Mouse (Mus musculus) kidney, embryonic 15.5 days (tissue): ENCODE results near the gene Phf1. TPM values are rescaled to one million over a fixed set of nuclear protein-coding genes. Genes with fewer than 3 reads are reported as not detected.
A peak's percentile ranks its signal among the peaks of the same experiment; 100 is the strongest.

Experiments
- ATAC-seq: fragments of 200-750 bp; cut with Nextera tagmentation; replicated peaks from 2 replicates; pipeline ENCODE4 v1.8.0; 2017; ENCODE audit warnings: moderate TSS enrichment; ENCODE audit not compliant: low FRiP score
- H3K27ac ChIP-seq: fragments of 300-500 bp; sonication (generic); 2 replicates; pipeline ENCODE4 v1.5.1; 2015; ENCODE audit warnings: mild to moderate bottlenecking, inconsistent platforms
- H3K27me3 ChIP-seq: fragments of 300-500 bp; sonication (generic); 2 replicates; pipeline ENCODE4 v1.6.1; 2015; ENCODE audit warnings: inconsistent platforms
- H3K36me3 ChIP-seq: fragments of 300-500 bp; sonication (generic); 2 replicates; pipeline ENCODE4 v1.6.1; 2015; ENCODE audit warnings: inconsistent platforms
- H3K4me1 ChIP-seq: fragments of 300-500 bp; sonication (generic); 2 replicates; pipeline ENCODE4 v1.6.1; 2015; ENCODE audit warnings: inconsistent platforms
- H3K4me2 ChIP-seq: fragments of 300-500 bp; sonication (generic); 2 replicates; pipeline ENCODE4 v1.6.1; 2015; ENCODE audit warnings: moderate library complexity, mild to moderate bottlenecking, inconsistent platforms
- H3K4me3 ChIP-seq: fragments of 300-500 bp; sonication (generic); replicated peaks from 2 replicates; pipeline ENCODE4 v1.5.1; 2015; ENCODE audit warnings: mild to moderate bottlenecking, inconsistent platforms
- H3K9ac ChIP-seq: fragments of 300-500 bp; sonication (generic); 2 replicates; pipeline ENCODE4 v1.6.1; 2015; ENCODE audit warnings: mild to moderate bottlenecking, inconsistent platforms
- H3K9me3 ChIP-seq: fragments of 300-500 bp; sonication (generic); replicated peaks from 2 replicates; pipeline ENCODE4 v1.6.1; 2016; ENCODE audit warnings: inconsistent platforms
- WGBS: fragments of 180-500 bp; shearing (Covaris S2); methylation state at CpG from one replicate; pipeline ENCODE4 v1.1.7; 2015; ENCODE audit warnings: mixed read lengths; 5-methylcytosine and 5-hydroxymethylcytosine counted together
- polyA plus RNA-seq: library from polyadenylated mRNA; unstranded; fragments of >200 nt; fragmentation: Nextera tagmentation; extraction: Ambion mirVana; gene quantifications from 2 replicates; pipeline ENCODE4 v1.2.1, GENCODE M21; 2015

Phf1 gene
- polyA plus RNA-seq, result 7.0 and 8.7 TPM in 2 replicates

DNA sequence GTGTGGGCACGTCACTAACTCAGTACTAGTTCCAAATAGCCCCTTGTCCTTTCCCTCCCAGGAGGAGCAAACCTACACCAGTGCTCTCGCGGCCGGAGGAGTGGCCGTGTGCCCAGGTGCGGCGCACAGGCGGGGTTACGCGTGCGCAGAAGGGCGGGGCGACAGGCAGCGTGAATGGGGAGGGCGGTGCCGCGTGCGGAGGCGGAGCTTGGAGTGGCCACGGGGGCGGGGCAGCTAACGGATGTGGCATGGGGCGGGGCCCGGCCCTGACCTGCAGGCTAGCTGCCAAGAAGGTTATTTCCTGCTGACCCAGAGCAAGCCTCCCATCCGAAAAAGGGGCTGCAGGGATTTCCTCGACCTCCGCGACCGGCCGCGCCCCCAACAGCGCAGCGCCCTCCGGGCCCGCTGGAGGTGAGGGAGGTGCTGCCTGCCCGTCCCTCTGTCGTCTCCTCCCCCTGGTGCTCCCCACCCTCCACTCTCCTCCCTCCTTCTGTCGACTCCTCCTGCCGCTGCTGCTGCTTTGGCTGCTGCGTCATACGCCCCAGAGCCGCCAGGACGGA lies at the start of gene Phf1:
Gene Phf1, plus strand, starts transcription at position 214 of the 560 bp plus-strand sequence.
- no peaks in the 10 kb centered on the region for H3K27me3 ChIP-seq
- H3K4me3 ChIP-seq, result peak within 1 kb of the TSS; percentile 75
- H3K4me1 ChIP-seq, result peaks cover 35% of the 10 kb centered on the region
- H3K36me3 ChIP-seq, result peaks cover 61% of the 10 kb centered on the region
- H3K9me3 ChIP-seq, result no peaks in the 10 kb centered on the region
- peak within 1 kb of the TSS; percentile 97 for H3K4me2 ChIP-seq
- H3K27ac ChIP-seq, result peak within 1 kb of the TSS; percentile 91
- peak within 1 kb of the TSS; percentile 81 for H3K9ac ChIP-seq
- under 1% methylated on average over 43 of the region's 43 CpGs for WGBS
- ATAC-seq, result peak; percentile 86

DNA sequence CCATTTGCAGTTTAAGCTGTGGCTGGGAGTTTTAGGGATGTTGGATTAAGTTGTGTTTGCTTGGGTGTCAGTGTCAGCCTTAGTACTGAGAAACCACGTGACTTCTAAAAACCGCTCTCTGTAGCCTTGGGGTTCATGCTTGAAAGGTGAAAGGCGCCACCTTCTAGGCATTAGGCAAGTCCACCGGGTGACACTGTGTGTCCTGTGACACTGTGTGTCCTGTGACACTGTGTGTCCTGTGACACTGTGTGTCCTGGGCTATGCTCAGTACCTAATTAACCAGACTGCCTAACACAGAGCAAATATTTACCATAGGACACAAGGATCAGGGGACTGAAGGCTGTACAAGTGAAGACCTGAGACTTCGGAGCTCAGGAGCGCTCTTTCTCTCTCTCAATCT lies 49.3 kb upstream of the Phf1 start:
- no peak overlapping the region for H3K4me3 ChIP-seq
- WGBS, result 76% methylated on average over 6 of the region's 6 CpGs

DNA sequence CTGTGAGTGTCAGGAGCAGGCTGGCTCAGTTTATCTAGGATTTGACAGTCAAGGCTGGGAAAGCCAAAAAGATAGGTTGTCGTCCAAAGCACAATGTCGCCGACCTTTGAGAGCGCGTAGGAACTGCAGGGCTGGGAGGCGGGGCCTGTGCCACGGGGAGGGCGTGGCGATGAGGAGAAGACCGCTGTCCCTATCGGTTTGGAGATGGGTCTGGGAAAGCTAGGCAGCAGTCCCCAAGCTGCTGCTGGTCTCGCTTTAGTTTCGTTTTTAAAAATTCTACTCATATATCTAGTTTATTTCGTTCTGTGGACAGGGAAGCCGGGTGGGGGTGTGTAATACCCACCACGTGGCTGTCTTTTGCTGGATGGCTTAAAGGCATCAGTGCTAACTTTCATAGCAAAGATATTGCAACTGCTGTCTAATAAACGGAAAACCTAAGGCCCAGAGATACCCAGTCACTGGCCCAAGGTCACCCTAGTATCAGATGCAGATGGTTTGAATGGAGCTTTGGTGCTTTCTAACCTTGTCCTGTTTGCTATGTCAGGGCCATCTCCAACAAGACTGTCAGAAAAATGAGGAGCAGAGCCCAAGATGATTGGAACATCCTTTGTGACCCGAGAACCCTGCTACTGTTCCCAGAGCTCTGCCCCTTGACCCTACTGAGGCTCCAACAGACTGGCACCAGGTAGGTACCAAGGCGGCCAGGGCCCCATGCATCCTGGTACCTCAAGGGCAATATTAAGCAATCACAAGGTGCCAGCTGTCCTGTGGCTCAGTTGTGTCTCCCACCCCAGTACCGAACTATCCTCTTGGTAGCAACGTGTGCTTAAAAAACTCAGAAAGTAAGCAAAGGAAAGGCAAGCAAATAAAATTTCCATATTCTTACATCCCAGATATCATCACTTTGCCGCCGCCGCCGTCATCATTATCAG lies 47.6 kb upstream of the Phf1 start:
- Histone ChIP-seq H3K4me3 (peak overlapping the region; percentile 49), H3K9ac (peak overlapping the region; percentile 37), H3K27me3 (peaks cover 28% of the 10 kb centered on the region), H3K4me1 (peaks cover 26% of the 10 kb centered on the region), H3K9me3 (no peaks in the 10 kb centered on the region), H3K27ac (peak overlapping the region; percentile 18; the same call in 1 of the 2 replicates), H3K4me2 (peak overlapping the region; percentile 80), H3K36me3 (no peaks in the 10 kb centered on the region)
- peak; percentile 79 for ATAC-seq
- 20% methylated on average over 25 of the region's 25 CpGs for WGBS

More for the DNA sequence above, 49.3 kb upstream of the Phf1 start:
- Histone ChIP-seq H3K27me3 (peaks cover 23% of the 10 kb centered on the region), H3K9ac (no peak overlapping the region), H3K9me3 (no peaks in the 10 kb centered on the region), H3K4me1 (peaks cover 26% of the 10 kb centered on the region), H3K4me2 (no peak overlapping the region), H3K36me3 (no peaks in the 10 kb centered on the region), H3K27ac (no peak overlapping the region)
- ATAC-seq, result no peak

DNA sequence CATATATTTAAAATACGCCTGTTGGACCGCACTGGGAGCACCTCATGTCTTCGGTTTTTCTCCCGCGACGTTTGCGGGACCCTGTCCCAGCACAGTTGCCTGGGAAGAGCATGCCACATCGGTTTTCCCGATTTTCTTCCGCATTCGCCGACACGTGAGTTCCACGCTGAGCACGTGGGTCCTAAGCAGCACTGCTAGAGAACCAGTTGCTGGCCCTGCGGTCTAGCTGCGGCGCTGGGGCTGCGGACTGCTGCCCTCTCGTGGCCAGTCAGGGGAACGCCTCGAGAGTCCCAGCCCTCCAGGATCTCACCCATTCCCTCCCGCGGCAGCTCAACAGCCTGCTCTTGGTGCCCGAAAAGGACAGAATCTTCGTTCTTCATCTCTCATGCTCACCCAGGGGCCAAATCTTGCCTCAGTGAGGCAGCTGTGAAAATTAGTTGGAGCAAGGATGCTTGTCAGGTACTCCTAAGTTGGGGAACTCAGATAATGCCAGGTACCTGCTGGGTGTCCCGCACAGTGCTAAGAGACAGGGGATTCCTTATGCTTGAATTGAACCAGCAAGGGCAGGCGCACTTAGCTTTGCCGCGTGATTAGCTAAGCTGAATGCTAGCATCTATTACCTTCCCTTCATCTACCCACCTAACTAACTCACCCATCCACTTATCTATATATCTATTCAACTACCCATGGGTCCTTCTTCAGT lies 46.7 kb upstream of the Phf1 start:
- H3K9me3 ChIP-seq, result no peaks in the 10 kb centered on the region
- 9% methylated on average over 30 of the region's 30 CpGs for WGBS
- peaks cover 34% of the 10 kb centered on the region for H3K27me3 ChIP-seq
- no peak overlapping the region for H3K27ac ChIP-seq
- ATAC-seq, result peak; percentile 85
- H3K4me1 ChIP-seq, result peaks cover 26% of the 10 kb centered on the region
- H3K9ac ChIP-seq, result peak overlapping the region; percentile 37; the same call in 1 of the 2 replicates
- H3K4me3 ChIP-seq, result peak overlapping the region; percentile 49
- peak overlapping the region; percentile 80 for H3K4me2 ChIP-seq
- no peaks in the 10 kb centered on the region for H3K36me3 ChIP-seq

DNA sequence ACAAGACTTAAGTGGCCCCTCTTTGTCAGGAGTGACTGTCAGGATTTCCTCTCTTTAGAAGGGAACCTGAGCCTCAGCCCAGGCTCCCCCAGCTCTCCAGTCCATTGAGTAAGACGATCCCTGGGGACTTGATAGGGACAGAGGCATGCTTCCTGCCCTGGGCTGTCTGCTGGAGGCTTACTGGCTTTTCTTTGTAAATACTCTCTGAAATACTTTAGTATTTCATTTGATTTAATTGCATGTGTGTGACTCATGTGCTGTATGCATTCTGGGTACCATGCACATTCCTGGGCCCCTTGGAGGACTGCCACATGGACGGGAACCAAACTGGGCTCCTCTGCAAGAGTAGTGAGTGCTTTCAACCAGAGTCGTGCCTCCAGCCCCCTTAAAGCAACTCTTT lies 44.9 kb upstream of the Phf1 start:
- Histone ChIP-seq H3K36me3 (no peaks in the 10 kb centered on the region), H3K4me3 (no peak overlapping the region), H3K4me2 (no peak overlapping the region), H3K9me3 (no peaks in the 10 kb centered on the region), H3K27me3 (peaks cover 36% of the 10 kb centered on the region), H3K4me1 (peaks cover 33% of the 10 kb centered on the region), H3K27ac (no peak overlapping the region), H3K9ac (no peak overlapping the region)
- no peak for ATAC-seq
- WGBS, result 24% methylated on average over 3 of the region's 3 CpGs

DNA sequence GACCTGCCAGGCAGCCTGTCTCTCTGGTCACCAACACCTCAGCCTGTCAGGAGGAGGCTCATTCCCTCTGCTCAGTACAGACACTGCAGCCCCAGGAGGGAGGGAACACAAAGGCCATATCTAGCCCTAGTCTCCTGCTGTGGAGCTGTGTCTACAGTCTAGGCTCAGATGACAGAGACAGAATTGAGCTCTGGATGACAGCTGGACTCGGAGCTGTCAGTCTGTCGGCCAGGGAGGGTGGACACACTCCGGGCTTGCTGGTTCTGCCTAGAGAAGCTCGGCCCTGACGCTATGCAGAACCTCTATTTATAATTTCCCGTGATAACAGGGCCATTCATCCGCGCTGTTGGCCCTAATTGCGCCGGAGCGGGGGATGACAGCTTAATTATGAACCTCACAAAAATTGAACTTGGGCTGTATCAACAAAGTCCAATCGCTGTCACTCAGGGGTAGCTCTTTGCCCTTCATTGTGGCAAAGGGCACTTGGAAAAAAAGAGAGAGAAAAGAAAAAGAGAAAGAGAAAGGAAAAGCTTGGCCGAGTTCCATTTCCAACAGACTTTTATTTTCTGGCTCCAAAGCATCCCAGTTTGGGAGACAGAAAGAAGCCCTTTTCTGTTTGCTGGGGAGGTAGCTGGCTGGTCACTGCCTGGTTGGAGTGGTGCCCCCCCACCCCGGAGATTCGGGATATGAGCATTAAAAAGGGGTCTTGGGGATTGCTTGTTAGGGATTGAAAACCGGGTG lies 40.0 kb upstream of the Phf1 start:
- Histone ChIP-seq H3K9me3 (no peaks in the 10 kb centered on the region), H3K27ac (no peak overlapping the region), H3K4me2 (peak overlapping the region; percentile 38), H3K4me1 (peaks cover 25% of the 10 kb centered on the region), H3K4me3 (peak overlapping the region; percentile 13), H3K9ac (peak overlapping the region; percentile 15; the same call in 1 of the 2 replicates), H3K36me3 (no peaks in the 10 kb centered on the region), H3K27me3 (peaks cover 22% of the 10 kb centered on the region; the same call in 1 of the 2 replicates)
- WGBS, result 47% methylated on average over 16 of the region's 16 CpGs
- ATAC-seq, result 0 out of 2 replicates have a peak, but pooled peaks have one; percentile 12

DNA sequence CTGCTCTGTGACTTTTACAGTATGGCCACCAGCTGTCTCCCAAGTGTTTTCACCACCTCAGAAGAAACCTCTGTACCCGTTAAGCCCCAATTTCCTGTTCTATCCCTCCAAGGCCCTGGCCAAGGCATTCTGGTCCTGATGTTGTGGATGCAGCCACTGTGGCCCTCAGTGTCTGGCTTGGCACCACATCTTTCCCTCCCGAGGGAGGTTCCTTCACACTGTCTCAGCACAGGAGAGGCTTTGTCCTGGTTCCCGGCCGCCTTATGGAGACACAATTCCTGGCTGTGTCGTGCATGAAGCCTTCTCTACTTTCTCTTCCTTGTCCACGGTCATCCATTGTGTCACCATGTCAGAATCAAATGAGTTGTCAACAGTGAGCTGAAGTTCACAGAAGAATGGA lies 39.4 kb upstream of the Phf1 start:
- peaks cover 23% of the 10 kb centered on the region for H3K4me1 ChIP-seq
- H3K4me2 ChIP-seq, result no peak overlapping the region
- H3K9me3 ChIP-seq, result no peaks in the 10 kb centered on the region
- 56% methylated on average over 6 of the region's 6 CpGs for WGBS
- no peak for ATAC-seq
- no peak overlapping the region for H3K9ac ChIP-seq
- no peak overlapping the region for H3K4me3 ChIP-seq
- H3K27ac ChIP-seq, result no peak overlapping the region
- no peaks in the 10 kb centered on the region for H3K36me3 ChIP-seq
- H3K27me3 ChIP-seq, result peaks cover 22% of the 10 kb centered on the region; the same call in 1 of the 2 replicates

DNA sequence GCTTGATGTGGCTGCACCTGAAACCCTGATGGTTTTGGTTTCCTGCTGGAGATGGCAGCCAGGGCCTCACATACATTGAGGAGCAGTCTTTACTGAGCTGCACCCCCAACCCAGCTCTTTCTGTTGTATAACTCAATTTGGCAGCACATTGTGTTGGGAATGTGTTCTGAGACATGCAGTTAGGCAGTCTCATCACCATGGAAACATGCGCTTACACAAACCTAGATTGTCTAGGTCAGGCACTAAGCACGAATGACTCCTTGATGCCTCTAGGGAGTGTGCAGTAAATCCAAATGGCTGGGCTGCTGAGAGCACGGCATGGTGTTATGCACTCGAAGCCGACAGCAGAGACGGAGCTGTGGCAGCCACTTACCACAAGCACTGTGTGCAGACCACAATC lies 38.5 kb upstream of the Phf1 start:
- no peaks in the 10 kb centered on the region for H3K36me3 ChIP-seq
- no peak overlapping the region for H3K4me3 ChIP-seq
- WGBS, result 59% methylated on average over 6 of the region's 6 CpGs
- H3K27me3 ChIP-seq, result peaks cover 19% of the 10 kb centered on the region; the same call in 1 of the 2 replicates
- H3K4me2 ChIP-seq, result no peak overlapping the region
- ATAC-seq, result no peak
- H3K9me3 ChIP-seq, result no peaks in the 10 kb centered on the region
- no peak overlapping the region for H3K27ac ChIP-seq
- no peak overlapping the region for H3K9ac ChIP-seq
- peaks cover 23% of the 10 kb centered on the region for H3K4me1 ChIP-seq

DNA sequence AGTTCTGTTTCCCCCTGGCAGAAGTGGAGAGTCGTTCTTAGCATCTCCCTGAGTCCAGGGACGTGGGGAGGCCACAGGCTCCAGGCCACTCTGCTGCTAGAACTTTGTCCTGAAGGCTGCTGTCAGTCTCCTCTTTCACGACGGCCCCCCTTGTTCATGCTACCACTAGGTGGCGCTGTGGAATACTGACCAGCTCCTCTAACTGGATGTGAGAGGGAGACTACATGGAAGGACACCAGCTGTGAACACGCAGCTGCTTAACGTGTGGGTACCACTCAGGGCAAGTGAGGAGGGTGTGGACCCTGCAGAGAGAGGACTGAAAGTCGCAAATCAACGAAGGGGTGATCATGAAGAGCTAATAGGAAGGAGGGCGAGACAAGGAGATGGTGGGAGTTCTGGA lies 37.3 kb upstream of the Phf1 start:
- no peak overlapping the region for H3K4me2 ChIP-seq
- H3K9ac ChIP-seq, result no peak overlapping the region
- no peak for ATAC-seq
- no peaks in the 10 kb centered on the region for H3K9me3 ChIP-seq
- H3K27ac ChIP-seq, result no peak overlapping the region
- no peak overlapping the region for H3K4me3 ChIP-seq
- WGBS, result 14% methylated on average over 10 of the region's 10 CpGs
- peaks cover 23% of the 10 kb centered on the region for H3K4me1 ChIP-seq
- 0 out of 2 replicates have a peak, but pooled peaks cover 14% of the 10 kb centered on the region for H3K27me3 ChIP-seq
- H3K36me3 ChIP-seq, result no peaks in the 10 kb centered on the region

DNA sequence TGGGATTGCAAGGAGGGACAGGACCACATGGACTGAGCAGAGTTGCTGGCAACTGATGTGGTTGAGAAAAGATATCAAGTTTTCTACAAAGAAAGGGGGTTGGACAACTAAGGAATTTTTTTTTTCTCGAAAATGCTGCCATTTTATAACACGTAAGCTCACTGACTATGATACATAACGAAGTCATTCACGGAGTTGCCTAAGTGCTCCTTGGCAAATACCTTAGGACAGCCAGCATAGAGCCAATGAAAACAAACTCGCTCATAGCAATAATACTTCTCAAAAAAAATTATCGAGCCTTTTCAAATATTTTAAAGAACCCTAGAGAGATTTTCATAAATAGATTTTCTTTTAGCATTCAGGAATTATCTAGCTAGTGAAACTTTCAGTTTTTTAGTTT lies 31.9 kb upstream of the Phf1 start:
- no peak overlapping the region for H3K4me2 ChIP-seq
- H3K4me1 ChIP-seq, result no peaks in the 10 kb centered on the region
- H3K27me3 ChIP-seq, result 0 out of 2 replicates have a peak, but pooled peaks cover 2% of the 10 kb centered on the region
- no peak overlapping the region for H3K27ac ChIP-seq
- no peaks in the 10 kb centered on the region for H3K36me3 ChIP-seq
- ATAC-seq, result no peak
- 77% methylated on average over 6 of the region's 6 CpGs for WGBS
- H3K9ac ChIP-seq, result no peak overlapping the region
- no peaks in the 10 kb centered on the region for H3K9me3 ChIP-seq
- H3K4me3 ChIP-seq, result no peak overlapping the region

DNA sequence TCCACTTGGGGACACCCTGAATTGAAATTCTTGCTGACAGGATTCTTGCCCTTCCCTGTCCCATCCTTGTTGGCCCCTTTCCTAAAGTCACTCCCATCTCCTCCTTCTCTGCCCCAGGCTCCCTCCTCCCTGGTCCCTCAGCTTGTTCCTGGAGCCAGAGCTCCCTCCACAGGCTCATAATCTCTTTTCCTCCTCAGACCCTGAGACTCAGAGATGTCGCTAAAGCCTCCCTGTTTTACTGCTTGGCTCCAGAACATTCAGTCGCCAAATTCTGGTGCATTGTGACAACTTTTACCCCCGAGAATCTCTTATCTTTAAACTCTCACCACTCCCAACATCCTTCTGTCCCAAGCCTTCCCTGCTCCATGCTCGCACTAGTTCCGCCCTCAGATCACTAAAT lies 28.5 kb upstream of the Phf1 start:
- Histone ChIP-seq H3K9ac (no peak overlapping the region), H3K4me2 (no peak overlapping the region), H3K4me3 (no peak overlapping the region), H3K27ac (no peak overlapping the region), H3K9me3 (no peaks in the 10 kb centered on the region), H3K4me1 (no peaks in the 10 kb centered on the region), H3K36me3 (no peaks in the 10 kb centered on the region), H3K27me3 (no peaks in the 10 kb centered on the region)
- no peak for ATAC-seq
- 55% methylated on average over 5 of the region's 5 CpGs for WGBS
